Mouse (Mus musculus) kidney, adult 2 months (tissue): Measurements from ENCODE around the gene Cfap97. TPM values are rescaled to one million over a fixed set of nuclear protein-coding genes. Genes with fewer than 3 reads are reported as not detected.

Source experiments
- DNase-seq: peaks from one replicate; pipeline ENCODE4 v3.0.0; 2021
- H3K27ac ChIP-seq: fragments of 200-500 bp; 2 replicates; pipeline ENCODE4 v1.5.1; 2012; ENCODE audit warnings: low read depth, low read length, control low read depth, inconsistent platforms; ENCODE audit not compliant: insufficient read depth
- H3K27me3 ChIP-seq: fragments of 200-500 bp; replicated peaks from 2 replicates; pipeline ENCODE4 v1.6.1; 2012; ENCODE audit warnings: mild to moderate bottlenecking, moderate library complexity, low read length, inconsistent platforms; ENCODE audit not compliant: control insufficient read depth, insufficient read depth
- H3K36me3 ChIP-seq: fragments of 200-500 bp; 2 replicates; pipeline ENCODE4 v1.6.1; 2012; ENCODE audit warnings: mild to moderate bottlenecking, moderate library complexity, low read length, inconsistent platforms; ENCODE audit not compliant: control insufficient read depth, insufficient read depth
- H3K4me1 ChIP-seq: fragments of 200-500 bp; 2 replicates; pipeline ENCODE4 v1.6.1; 2011; ENCODE audit warnings: low read length; ENCODE audit not compliant: control insufficient read depth, insufficient read depth
- H3K4me3 ChIP-seq: fragments of 200-500 bp; 2 replicates; pipeline ENCODE4 v1.5.1; 2011; ENCODE audit warnings: mild to moderate bottlenecking, low read depth, low read length, control low read depth; ENCODE audit not compliant: insufficient read depth
- CTCF ChIP-seq: fragments of 200-500 bp; conservative IDR thresholded peaks from 2 replicates; pipeline ENCODE4 v1.5.1; 2011; ENCODE audit warnings: low read depth, mild to moderate bottlenecking, control low read depth, low read length, moderate library complexity, mixed read lengths; ENCODE audit not compliant: insufficient read depth, insufficient read length
- POLR2A ChIP-seq: fragments of 200-500 bp; IDR thresholded peaks from one replicate; pipeline ENCODE4 v1.6.1; 2011; ENCODE audit warnings: low read depth, low read length, control low read depth
- WGBS: fragments of 180-500 bp; shearing (Covaris S2); methylation state at CpG from one replicate; pipeline ENCODE4 v1.1.7; 2018; 5-methylcytosine and 5-hydroxymethylcytosine counted together
- polyA plus RNA-seq: library from polyadenylated mRNA; depleted of rRNA; stranded (reverse); fragments of >200 nt; gene quantifications from 2 replicates; pipeline ENCODE4 v1.2.3, GENCODE M21; 2012

The Cfap97 gene
- polyA plus RNA-seq, 1 experiment = 7.4 TPM

GRCm38 (mm10) chr8:46143470-46143869, 8.1 kb upstream of the Cfap97 start:
- H3K27me3 ChIP-seq = no peaks in the 10 kb centered on the region
- H3K36me3 ChIP-seq = no peaks in the 10 kb centered on the region
- no peak for TF ChIP-seq POLR2A
- no peak for TF ChIP-seq CTCF
- H3K4me1 ChIP-seq = peaks cover 10% of the 10 kb centered on the region
- 75% methylated on average over 5 of the region's 5 CpGs for WGBS
- no peak overlapping the region for H3K4me3 ChIP-seq
- DNase-seq = no peak
- no peak overlapping the region for H3K27ac ChIP-seq

GRCm38 (mm10) chr8:46143924-46144323, 7.6 kb upstream of the Cfap97 start:
- H3K27me3 ChIP-seq = no peaks in the 10 kb centered on the region
- no peak for TF ChIP-seq CTCF
- no peak overlapping the region for H3K4me3 ChIP-seq
- no peak overlapping the region for H3K27ac ChIP-seq
- H3K4me1 ChIP-seq = peaks cover 10% of the 10 kb centered on the region
- H3K36me3 ChIP-seq = no peaks in the 10 kb centered on the region
- DNase-seq = no peak
- WGBS = 13% methylated on average over 1 of the region's 1 CpGs

- Histone ChIP-seq H3K27ac (no peak overlapping the region), H3K36me3 (no peaks in the 10 kb centered on the region), H3K4me1 (peaks cover 5% of the 10 kb centered on the region; the same call in 1 of the 2 replicates), H3K4me3 (no peak overlapping the region), H3K27me3 (no peaks in the 10 kb centered on the region)
- 72% methylated on average over 3 of the region's 3 CpGs for WGBS
- TF ChIP-seq POLR2A (no peak), CTCF (no peak)
- DNase-seq = no peak
These were observed 5.4 kb upstream of the Cfap97 start for GRCm38 (mm10) chr8:46146173-46146572.

GRCm38 (mm10) chr8:46149306-46149705, 2.3 kb upstream of the Cfap97 start:
- TF ChIP-seq POLR2A = no peak
- no peak for TF ChIP-seq CTCF
- no peaks in the 10 kb centered on the region for H3K27me3 ChIP-seq
- H3K27ac ChIP-seq = no peak overlapping the region
- peaks cover 9% of the 10 kb centered on the region; the same call in 1 of the 2 replicates for H3K4me1 ChIP-seq
- no peak overlapping the region for H3K4me3 ChIP-seq
- no peaks in the 10 kb centered on the region for H3K36me3 ChIP-seq
- no peak for DNase-seq
- WGBS = 97% methylated on average over 6 of the region's 6 CpGs

GRCm38 (mm10) chr8:46149782-46150181, 1.8 kb upstream of the Cfap97 start:
- WGBS = 83% methylated on average over 9 of the region's 9 CpGs
- Histone ChIP-seq H3K4me1 (peaks cover 9% of the 10 kb centered on the region; the same call in 1 of the 2 replicates), H3K4me3 (no peak overlapping the region), H3K27me3 (no peaks in the 10 kb centered on the region), H3K27ac (no peak overlapping the region), H3K36me3 (no peaks in the 10 kb centered on the region)
- no peak for DNase-seq
- TF ChIP-seq CTCF = 0 out of 2 replicates have a peak, but pooled peaks have one; percentile 6
- TF ChIP-seq POLR2A = no peak

- H3K4me1 ChIP-seq = peaks cover 9% of the 10 kb centered on the region; the same call in 1 of the 2 replicates
- peak; percentile 94 for DNase-seq
- peak within 1 kb of the TSS; percentile 89 for H3K27ac ChIP-seq
- WGBS = 4% methylated on average over 95 of the region's 103 CpGs
- H3K36me3 ChIP-seq = no peaks in the 10 kb centered on the region
- peak within 1 kb of the TSS; percentile 95 for H3K4me3 ChIP-seq
- TF ChIP-seq POLR2A (no peak), CTCF (no peak)
- H3K27me3 ChIP-seq = no peaks in the 10 kb centered on the region
These were observed 777 bp downstream of the Cfap97 start, which contains the start of gene Snx25 for GRCm38 (mm10) chr8:46152064-46153031. Gene Snx25, minus strand, starts transcription at chr8:46152159.

GRCm38 (mm10) chr8:46153042-46153441, 1.5 kb downstream of the Cfap97 start:
- WGBS = 5% methylated on average over 2 of the region's 2 CpGs
- Histone ChIP-seq H3K27me3 (no peaks in the 10 kb centered on the region), H3K36me3 (no peaks in the 10 kb centered on the region), H3K4me1 (peaks cover 9% of the 10 kb centered on the region; the same call in 1 of the 2 replicates), H3K27ac (peak overlapping the region; percentile 89; the same call in 1 of the 2 replicates), H3K4me3 (peak overlapping the region; percentile 95; the same call in 1 of the 2 replicates)
- TF ChIP-seq POLR2A (no peak), CTCF (no peak)
- DNase-seq = no peak
